Mouse (Mus musculus) spleen, adult 2 months (tissue): ENCODE results near the gene Slc1a3. TPM values are rescaled to one million over a fixed set of nuclear protein-coding genes. Genes with fewer than 3 reads are reported as not detected.

Source experiments
- DNase-seq, 2 experiments: peaks; one replicate each; pipeline versions ENCODE4 v3.0.0 to v3.0.0-alpha.2; 2012 to 2021; ENCODE audit warnings: low spot score in 2 of 2, low read depth in 1 of 2
- H3K27ac ChIP-seq: fragments of 200-500 bp; 2 replicates; pipeline ENCODE4 v1.5.1; 2012; ENCODE audit warnings: low read length, inconsistent platforms; ENCODE audit not compliant: insufficient read depth
- H3K27me3 ChIP-seq: fragments of 200-500 bp; 2 replicates; pipeline ENCODE4 v1.6.1; 2012; ENCODE audit warnings: mild to moderate bottlenecking, moderate library complexity, low read length, inconsistent platforms; ENCODE audit not compliant: control insufficient read depth, insufficient read depth
- H3K36me3 ChIP-seq: fragments of 200-500 bp; 2 replicates; pipeline ENCODE4 v1.6.1; 2012; ENCODE audit warnings: mild to moderate bottlenecking, low read length, inconsistent platforms; ENCODE audit not compliant: control insufficient read depth, insufficient read depth
- H3K4me1 ChIP-seq: fragments of 200-500 bp; 2 replicates; pipeline ENCODE4 v1.6.1; 2011; ENCODE audit warnings: inconsistent platforms; ENCODE audit not compliant: control insufficient read depth, insufficient read depth, insufficient read length
- H3K4me3 ChIP-seq: fragments of 200-500 bp; 2 replicates; pipeline ENCODE4 v1.5.1; 2011; ENCODE audit warnings: mild to moderate bottlenecking, inconsistent platforms; ENCODE audit not compliant: insufficient read depth, insufficient read length; ENCODE audit errors: extremely low read depth
- CTCF ChIP-seq: fragments of 200-500 bp; IDR thresholded peaks from 2 replicates; pipeline ENCODE4 v1.5.1; 2011; ENCODE audit warnings: mild to moderate bottlenecking, inconsistent platforms; ENCODE audit not compliant: insufficient read depth, insufficient read length, insufficient replicate concordance; ENCODE audit errors: extremely low read depth
- POLR2A ChIP-seq: fragments of 200-500 bp; IDR thresholded peaks from 2 replicates; pipeline ENCODE4 v1.6.1; 2011; ENCODE audit warnings: low read depth, low read length, inconsistent platforms
- WGBS: fragments of 180-500 bp; shearing (Covaris S2); methylation state at CpG from one replicate; pipeline ENCODE4 v1.1.7; 2018; 5-methylcytosine and 5-hydroxymethylcytosine counted together
- polyA plus RNA-seq: library from polyadenylated mRNA; depleted of rRNA; stranded (reverse); fragments of >200 nt; gene quantifications from 2 replicates; pipeline ENCODE4 v1.2.3, GENCODE M21; 2012

The Slc1a3 gene
- polyA plus RNA-seq, 1 experiment: 8.5 TPM

DNA sequence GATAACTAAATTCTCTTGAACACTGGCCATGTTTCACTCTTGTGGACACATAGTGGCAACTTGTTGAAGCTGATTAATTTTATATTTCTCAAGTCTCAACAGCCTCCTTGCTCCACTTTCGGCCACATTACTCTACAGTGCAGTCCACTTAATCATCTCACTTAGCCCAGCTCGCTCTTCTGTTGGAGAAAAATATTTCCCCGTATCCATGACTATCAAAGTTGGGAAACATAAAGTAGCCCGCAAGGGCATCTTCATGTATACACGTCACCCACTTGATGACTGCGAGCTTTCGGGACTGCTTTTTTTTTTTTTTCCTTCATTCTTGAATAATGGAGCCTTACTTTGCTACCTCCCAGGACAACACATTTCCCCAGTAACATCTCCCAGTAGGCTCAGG, 25.1 kb downstream of the Slc1a3 start:
- DNase-seq: no peak
- Histone ChIP-seq H3K27me3 (no peaks in the 10 kb centered on the region), H3K27ac (no peak overlapping the region), H3K4me3 (no peak overlapping the region), H3K4me1 (no peaks in the 10 kb centered on the region), H3K36me3 (no peaks in the 10 kb centered on the region)
- TF ChIP-seq POLR2A (no peak), CTCF (no peak)
- 93% methylated on average over 7 of the region's 7 CpGs for WGBS

DNA sequence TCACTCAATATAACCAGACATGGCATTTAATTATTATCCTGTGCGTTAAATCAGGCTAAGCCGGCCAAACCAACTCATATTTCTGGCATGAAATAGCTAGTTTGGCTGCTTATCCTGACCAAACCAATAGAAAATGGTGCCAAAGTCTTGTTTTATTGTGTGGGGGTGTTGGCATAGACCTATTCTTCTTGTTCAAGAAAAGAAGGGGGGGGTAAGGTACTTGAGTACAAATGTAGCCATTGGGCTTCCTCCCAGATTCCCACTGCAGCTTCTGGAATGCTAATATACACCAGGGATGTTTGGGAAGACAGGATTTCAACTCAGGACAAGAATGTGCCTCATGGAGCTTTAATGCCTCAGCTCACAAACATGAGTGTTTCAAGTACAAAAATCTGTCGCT, 26.3 kb downstream of the Slc1a3 start:
- no peak overlapping the region for H3K27ac ChIP-seq
- no peaks in the 10 kb centered on the region for H3K27me3 ChIP-seq
- 96% methylated on average over 3 of the region's 3 CpGs for WGBS
- H3K36me3 ChIP-seq: no peaks in the 10 kb centered on the region
- no peak overlapping the region for H3K4me3 ChIP-seq
- no peak for DNase-seq
- TF ChIP-seq CTCF (no peak), POLR2A (no peak)
- H3K4me1 ChIP-seq: no peaks in the 10 kb centered on the region

DNA sequence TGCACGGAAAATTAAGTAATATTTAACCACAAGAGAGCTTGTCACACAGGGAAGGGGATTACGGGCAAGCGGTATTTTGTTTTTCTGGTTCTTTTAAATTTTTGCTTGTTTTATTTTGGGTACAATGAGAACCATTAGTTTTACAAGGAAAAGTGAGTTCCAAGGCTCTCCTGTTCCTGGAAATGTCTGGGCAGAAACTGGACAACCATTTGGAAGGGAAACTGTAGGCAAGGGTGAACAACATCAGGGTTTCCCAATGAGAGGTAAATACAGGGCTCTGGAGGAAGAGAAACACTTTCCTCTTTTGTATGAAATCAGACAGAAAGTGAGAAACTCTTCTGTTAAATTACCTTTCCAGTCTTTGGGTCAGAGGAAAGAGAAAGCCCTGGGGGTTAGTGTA, 27.7 kb downstream of the Slc1a3 start:
- Histone ChIP-seq H3K27me3 (no peaks in the 10 kb centered on the region), H3K4me1 (no peaks in the 10 kb centered on the region), H3K27ac (no peak overlapping the region), H3K4me3 (no peak overlapping the region), H3K36me3 (no peaks in the 10 kb centered on the region)
- DNase-seq: no peak
- TF ChIP-seq CTCF (no peak), POLR2A (no peak)
- WGBS: 89% methylated on average over 3 of the region's 3 CpGs

DNA sequence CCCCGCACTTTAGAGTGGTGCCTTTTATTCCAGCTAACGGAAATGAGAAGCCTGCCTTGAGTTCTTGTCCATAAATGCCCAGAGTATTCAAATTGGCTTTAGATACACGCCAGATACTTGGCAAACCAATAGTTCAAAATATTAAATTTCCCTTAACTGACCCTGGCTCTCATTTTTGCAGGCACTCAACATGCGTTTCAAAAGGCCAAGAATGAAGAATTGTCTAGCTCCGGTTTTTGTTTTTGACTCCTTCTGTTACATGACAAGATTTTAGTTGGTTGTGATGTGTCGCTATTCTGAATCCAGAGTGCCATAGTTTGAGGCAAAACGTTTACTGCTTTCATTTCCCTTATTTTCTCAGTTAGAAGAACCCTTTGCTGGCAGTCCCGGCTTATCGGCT, 28.1 kb downstream of the Slc1a3 start:
- no peak for DNase-seq
- 82% methylated on average over 9 of the region's 9 CpGs for WGBS
- no peak for TF ChIP-seq POLR2A
- TF ChIP-seq CTCF: no peak
- Histone ChIP-seq H3K36me3 (no peaks in the 10 kb centered on the region), H3K4me3 (no peak overlapping the region), H3K27ac (no peak overlapping the region), H3K4me1 (no peaks in the 10 kb centered on the region), H3K27me3 (no peaks in the 10 kb centered on the region)

DNA sequence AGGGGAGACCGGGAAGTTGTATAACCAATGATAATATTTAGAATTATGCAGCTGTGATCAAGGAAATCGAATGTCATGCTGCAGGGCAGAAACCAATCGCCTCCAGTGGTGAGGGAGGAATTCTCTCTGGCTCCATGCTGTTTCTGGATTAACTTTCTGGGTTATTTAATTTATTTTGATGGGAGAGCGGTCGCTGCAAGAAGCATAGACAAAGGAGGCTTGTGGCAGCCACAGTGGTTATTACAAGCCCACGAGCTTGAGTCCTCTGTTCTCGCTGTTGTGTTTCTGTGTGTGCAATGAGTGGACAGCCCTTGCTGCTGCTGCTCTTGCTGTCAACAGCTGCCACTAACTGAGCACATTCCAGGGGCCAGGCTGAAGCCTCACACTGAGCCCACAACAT, 28.6 kb downstream of the Slc1a3 start:
- Histone ChIP-seq H3K27me3 (no peaks in the 10 kb centered on the region), H3K36me3 (no peaks in the 10 kb centered on the region), H3K4me1 (no peaks in the 10 kb centered on the region), H3K27ac (no peak overlapping the region), H3K4me3 (no peak overlapping the region)
- no peak for DNase-seq
- 88% methylated on average over 7 of the region's 7 CpGs for WGBS
- TF ChIP-seq POLR2A (no peak), CTCF (no peak)

DNA sequence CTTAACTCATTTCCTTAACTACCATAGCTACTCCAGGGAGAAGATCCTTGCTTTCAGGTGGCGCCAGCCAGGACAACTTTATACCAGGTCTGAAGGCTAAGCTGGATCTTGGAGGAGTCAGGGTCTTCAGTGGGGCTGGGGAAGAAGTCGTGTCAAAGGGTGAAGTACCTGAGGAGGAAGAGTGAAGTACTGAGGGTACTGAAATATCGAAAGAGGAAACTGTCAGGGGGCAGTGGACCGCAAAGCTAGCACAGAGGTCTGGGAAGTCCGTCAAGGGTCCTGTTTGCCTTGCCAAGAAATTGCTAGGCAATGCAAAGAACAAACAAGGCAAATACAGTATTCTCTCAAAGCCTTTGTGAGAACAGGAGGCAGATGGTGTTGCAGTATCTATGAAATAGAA, 29.6 kb downstream of the Slc1a3 start:
- no peak for TF ChIP-seq CTCF
- TF ChIP-seq POLR2A: no peak
- no peaks in the 10 kb centered on the region for H3K4me1 ChIP-seq
- no peak overlapping the region for H3K4me3 ChIP-seq
- H3K36me3 ChIP-seq: no peaks in the 10 kb centered on the region
- 55% methylated on average over 5 of the region's 5 CpGs for WGBS
- DNase-seq: no peak
- no peaks in the 10 kb centered on the region for H3K27me3 ChIP-seq
- no peak overlapping the region for H3K27ac ChIP-seq

DNA sequence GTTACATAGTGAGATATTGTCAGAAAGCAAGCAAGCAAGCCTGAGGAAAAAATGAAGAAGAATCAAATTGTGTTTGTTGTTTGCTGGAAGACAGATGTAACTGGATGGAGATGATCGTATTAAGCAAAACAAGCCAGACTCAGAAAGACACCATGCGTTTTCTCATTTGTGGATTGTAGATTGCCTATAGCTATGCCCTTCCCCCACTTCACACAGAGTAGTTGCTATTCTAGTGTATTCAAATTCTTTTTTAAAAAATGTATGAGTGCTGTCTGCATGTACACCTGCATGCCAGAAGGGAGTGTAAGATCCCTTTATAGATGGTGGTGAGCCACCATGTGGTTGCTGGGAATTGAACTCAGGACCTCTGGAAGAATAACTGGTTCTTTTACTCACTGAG, 33.6 kb downstream of the Slc1a3 start:
- 92% methylated on average over 2 of the region's 2 CpGs for WGBS
- H3K27me3 ChIP-seq: no peaks in the 10 kb centered on the region
- no peak overlapping the region for H3K27ac ChIP-seq
- TF ChIP-seq CTCF: no peak
- no peak for TF ChIP-seq POLR2A
- H3K36me3 ChIP-seq: no peaks in the 10 kb centered on the region
- no peak overlapping the region for H3K4me3 ChIP-seq
- H3K4me1 ChIP-seq: no peaks in the 10 kb centered on the region
- DNase-seq: no peak
